Mouse (Mus musculus): ENCODE measurements around the gene Mapk8ip3. TPM values are rescaled to one million over a fixed set of nuclear protein-coding genes. Genes with fewer than 3 reads are reported as not detected.

Gene Mapk8ip3
- polyA plus RNA-seq, 1 experiment from 2014 or later, result 82.1 TPM

- no peak overlapping the region for H3K4me2 ChIP-seq (replicated peaks)
- peaks cover 44% of the 10 kb centered on the region for H3K36me3 ChIP-seq
- H3K9me3 ChIP-seq, result no peaks in the 10 kb centered on the region
- no peak overlapping the region for H3K9ac ChIP-seq
- H3K27ac ChIP-seq, result no peak overlapping the region
- ATAC-seq (ENCODE audit: low FRiP score, low read depth), result no peak
- no peak overlapping the region for H3K4me3 ChIP-seq
- WGBS, result 89% methylated on average over 19 of the region's 19 CpGs
- H3K27me3 ChIP-seq (replicated peaks), result no peaks in the 10 kb centered on the region
- peaks cover 30% of the 10 kb centered on the region for H3K4me1 ChIP-seq
These were observed 46.4 kb downstream of the Mapk8ip3 start for GRCm38 (mm10) chr17:24890151-24891092.

DNA sequence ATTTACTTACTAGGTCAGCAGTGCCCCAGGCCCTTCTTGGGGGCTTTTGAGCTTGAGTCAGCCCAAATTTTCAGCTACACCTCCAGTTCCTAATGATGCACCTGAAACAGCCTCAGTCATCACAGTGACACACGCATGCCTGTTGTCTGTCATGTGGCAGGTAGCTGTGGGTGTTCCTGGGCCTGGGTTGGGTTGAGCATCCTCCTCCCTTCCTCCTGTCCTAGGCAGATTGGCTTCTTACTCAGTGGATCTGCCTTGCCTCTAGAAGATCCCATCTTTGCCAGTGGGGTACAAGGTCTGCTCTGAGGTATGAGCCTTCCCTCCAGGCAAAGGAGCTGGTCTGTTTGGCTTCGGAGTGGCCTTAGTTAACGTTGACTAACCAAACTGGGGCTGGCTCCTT lies 47.9 kb downstream of the Mapk8ip3 start:
- peaks cover 50% of the 10 kb centered on the region for H3K36me3 ChIP-seq
- H3K4me2 ChIP-seq (replicated peaks), result no peak overlapping the region
- H3K27me3 ChIP-seq (replicated peaks), result no peaks in the 10 kb centered on the region
- peaks cover 27% of the 10 kb centered on the region for H3K4me1 ChIP-seq
- no peak overlapping the region for H3K27ac ChIP-seq
- no peak overlapping the region for H3K9ac ChIP-seq
- WGBS, result 88% methylated on average over 3 of the region's 3 CpGs
- no peak for ATAC-seq (ENCODE audit: low FRiP score, low read depth)
- H3K9me3 ChIP-seq, result no peaks in the 10 kb centered on the region
- H3K4me3 ChIP-seq, result no peak overlapping the region

DNA sequence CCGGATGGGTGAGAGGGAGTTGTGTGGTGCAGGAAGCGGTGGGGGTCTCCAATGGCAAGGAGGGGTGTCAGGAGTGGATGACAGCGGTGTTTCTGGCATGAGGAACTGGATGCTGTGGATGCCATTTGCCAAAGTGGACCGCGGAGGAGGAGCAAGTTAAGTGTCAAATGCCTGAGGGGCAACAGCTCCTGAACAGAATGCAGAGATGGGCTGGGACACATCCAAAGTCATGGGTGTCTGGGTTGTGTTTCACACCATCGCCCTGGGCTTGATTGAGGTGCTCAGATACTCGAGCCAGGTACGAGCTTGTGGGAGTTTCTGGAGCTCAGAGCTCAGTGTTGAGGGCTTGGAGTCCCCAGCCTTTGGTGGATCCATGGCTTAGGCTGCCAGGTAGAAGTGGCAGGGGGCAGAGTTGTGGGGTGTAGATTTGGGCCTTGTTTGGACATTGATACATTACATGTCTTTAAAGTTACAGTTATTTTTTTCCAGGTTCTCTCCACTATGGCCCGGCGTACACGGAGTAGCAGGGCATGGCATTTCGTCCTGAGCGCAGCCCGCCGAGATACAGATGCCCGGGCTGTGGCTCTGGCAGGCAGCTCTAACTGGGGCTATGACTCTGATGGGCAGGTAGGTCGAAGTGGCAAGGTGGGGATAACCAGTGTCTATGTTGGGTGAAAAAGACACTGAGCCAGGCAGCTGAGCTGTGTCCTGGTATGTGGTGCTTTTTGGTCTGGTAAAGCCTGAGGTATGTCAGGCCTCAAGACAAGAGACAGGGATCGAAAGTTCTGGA lies 49.3 kb downstream of the Mapk8ip3 start:
- no peak overlapping the region for H3K27ac ChIP-seq
- H3K36me3 ChIP-seq, result peaks cover 52% of the 10 kb centered on the region
- no peak for ATAC-seq (ENCODE audit: low FRiP score, low read depth)

GRCm38 (mm10) chr17:24886932-24887271 lies 49.9 kb downstream of the Mapk8ip3 start:
- Histone ChIP-seq H3K4me2 (replicated peaks) (peak overlapping the region; percentile 97), H3K36me3 (peaks cover 48% of the 10 kb centered on the region), H3K4me1 (peaks cover 22% of the 10 kb centered on the region), H3K4me3 (peak overlapping the region; percentile 89), H3K27ac (no peak overlapping the region), H3K27me3 (replicated peaks) (no peaks in the 10 kb centered on the region), H3K9ac (peak overlapping the region; percentile 86), H3K9me3 (no peaks in the 10 kb centered on the region)
- 2% methylated on average over 18 of the region's 18 CpGs for WGBS
- peak; percentile 61 for ATAC-seq (ENCODE audit: low FRiP score, low read depth)

More for the DNA sequence above, 49.3 kb downstream of the Mapk8ip3 start:
- H3K9me3 ChIP-seq, result no peaks in the 10 kb centered on the region
- 69% methylated on average over 18 of the region's 18 CpGs for WGBS
- H3K27me3 ChIP-seq (replicated peaks), result no peaks in the 10 kb centered on the region
- peak overlapping the region; percentile 97 for H3K4me2 ChIP-seq (replicated peaks)
- peak overlapping the region; percentile 86 for H3K9ac ChIP-seq
- peaks cover 22% of the 10 kb centered on the region for H3K4me1 ChIP-seq
- peak overlapping the region; percentile 89 for H3K4me3 ChIP-seq

- no peaks in the 10 kb centered on the region for H3K9me3 ChIP-seq
- H3K4me1 ChIP-seq, result peaks cover 22% of the 10 kb centered on the region
- peak within 1 kb of the TSS; percentile 89 for H3K4me3 ChIP-seq
- WGBS, result under 1% methylated on average over 69 of the region's 69 CpGs
- H3K27ac ChIP-seq, result peak within 1 kb of the TSS; percentile 64
- no peaks in the 10 kb centered on the region for H3K27me3 ChIP-seq (replicated peaks)
- peak; percentile 95 for ATAC-seq (ENCODE audit: low FRiP score, low read depth)
- H3K4me2 ChIP-seq (replicated peaks), result peak within 1 kb of the TSS; percentile 97
- H3K9ac ChIP-seq, result peak within 1 kb of the TSS; percentile 86
- H3K36me3 ChIP-seq, result peaks cover 42% of the 10 kb centered on the region
These were observed 50.4 kb downstream of the Mapk8ip3 start, which contains the start of the genes Nubp2 and Spsb3 for GRCm38 (mm10) chr17:24886134-24886931. Gene Nubp2, minus strand, starts transcription at chr17:24886349. Gene Spsb3, plus strand, starts transcription at chr17:24886643.

DNA sequence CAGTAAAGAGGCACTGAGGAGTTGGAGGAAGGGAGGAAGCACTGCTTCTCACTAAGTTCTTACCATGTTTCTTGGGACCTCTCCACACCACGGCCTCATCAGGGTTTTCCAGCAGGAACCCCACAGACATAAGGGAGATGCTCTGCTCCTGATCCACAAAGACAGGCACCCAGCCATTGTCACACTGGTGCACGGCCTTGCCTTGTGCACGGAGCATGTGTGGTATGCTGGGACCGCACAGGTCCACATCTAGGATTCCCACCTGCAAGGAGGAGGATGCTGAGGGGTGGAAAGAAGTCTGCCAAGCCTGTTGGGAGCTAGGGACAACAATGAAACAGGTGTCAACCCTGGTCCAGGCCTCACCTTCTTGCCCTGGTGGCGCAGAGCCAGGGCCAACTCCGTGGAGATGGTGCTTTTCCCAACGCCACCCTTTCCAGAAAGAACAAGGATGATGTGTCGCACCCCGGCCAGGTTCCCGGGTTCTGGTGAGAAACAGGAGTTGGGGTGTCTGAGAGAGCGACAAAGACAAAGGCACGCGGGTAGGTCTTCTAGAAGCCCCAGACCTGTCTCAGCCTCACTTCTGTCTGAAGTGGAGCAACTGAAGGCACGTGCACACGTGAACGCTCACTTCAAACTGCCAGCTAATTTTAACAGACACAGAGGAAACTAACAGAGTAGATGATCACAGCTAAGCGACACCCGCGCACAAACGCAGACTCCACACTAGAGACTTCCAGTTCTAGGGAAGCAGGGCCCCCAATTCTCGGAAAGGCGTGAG lies 51.2 kb downstream of the Mapk8ip3 start:
- peak overlapping the region; percentile 62 for H3K4me3 ChIP-seq
- no peaks in the 10 kb centered on the region for H3K9me3 ChIP-seq
- H3K4me2 ChIP-seq (replicated peaks), result peak overlapping the region; percentile 91
- peaks cover 34% of the 10 kb centered on the region for H3K36me3 ChIP-seq
- H3K27me3 ChIP-seq (replicated peaks), result no peaks in the 10 kb centered on the region
- 28% methylated on average over 22 of the region's 22 CpGs for WGBS
- no peak for ATAC-seq (ENCODE audit: low FRiP score, low read depth)
- peak overlapping the region; percentile 51 for H3K9ac ChIP-seq
- peaks cover 22% of the 10 kb centered on the region for H3K4me1 ChIP-seq
- H3K27ac ChIP-seq, result no peak overlapping the region

DNA sequence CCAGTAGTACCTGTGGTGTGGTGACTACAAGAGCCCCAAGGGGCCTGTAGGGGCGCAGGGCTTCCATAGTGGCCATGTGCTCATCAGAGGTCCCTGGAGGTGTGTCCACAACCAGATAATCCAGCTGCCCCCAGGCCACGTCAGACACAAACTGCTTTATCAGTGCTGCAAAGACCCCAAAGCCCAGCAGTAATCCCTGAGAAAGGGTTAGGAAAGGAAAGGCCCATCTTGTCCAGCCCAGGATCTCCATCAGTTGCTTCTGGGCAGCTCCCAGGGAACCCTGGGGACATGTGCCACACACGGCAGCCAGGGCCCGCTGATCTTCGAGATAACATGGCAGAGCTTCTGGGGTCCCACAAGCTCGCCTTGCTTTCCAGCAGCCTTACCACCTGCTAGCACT lies 52.4 kb downstream of the Mapk8ip3 start:
- no peaks in the 10 kb centered on the region for H3K9me3 ChIP-seq
- no peak overlapping the region for H3K27ac ChIP-seq
- H3K4me2 ChIP-seq (replicated peaks), result no peak overlapping the region
- H3K4me1 ChIP-seq, result peaks cover 22% of the 10 kb centered on the region
- ATAC-seq (ENCODE audit: low FRiP score, low read depth), result no peak
- 92% methylated on average over 6 of the region's 6 CpGs for WGBS
- H3K36me3 ChIP-seq, result peaks cover 26% of the 10 kb centered on the region
- no peak overlapping the region for H3K9ac ChIP-seq
- H3K4me3 ChIP-seq, result no peak overlapping the region
- no peaks in the 10 kb centered on the region for H3K27me3 ChIP-seq (replicated peaks)

DNA sequence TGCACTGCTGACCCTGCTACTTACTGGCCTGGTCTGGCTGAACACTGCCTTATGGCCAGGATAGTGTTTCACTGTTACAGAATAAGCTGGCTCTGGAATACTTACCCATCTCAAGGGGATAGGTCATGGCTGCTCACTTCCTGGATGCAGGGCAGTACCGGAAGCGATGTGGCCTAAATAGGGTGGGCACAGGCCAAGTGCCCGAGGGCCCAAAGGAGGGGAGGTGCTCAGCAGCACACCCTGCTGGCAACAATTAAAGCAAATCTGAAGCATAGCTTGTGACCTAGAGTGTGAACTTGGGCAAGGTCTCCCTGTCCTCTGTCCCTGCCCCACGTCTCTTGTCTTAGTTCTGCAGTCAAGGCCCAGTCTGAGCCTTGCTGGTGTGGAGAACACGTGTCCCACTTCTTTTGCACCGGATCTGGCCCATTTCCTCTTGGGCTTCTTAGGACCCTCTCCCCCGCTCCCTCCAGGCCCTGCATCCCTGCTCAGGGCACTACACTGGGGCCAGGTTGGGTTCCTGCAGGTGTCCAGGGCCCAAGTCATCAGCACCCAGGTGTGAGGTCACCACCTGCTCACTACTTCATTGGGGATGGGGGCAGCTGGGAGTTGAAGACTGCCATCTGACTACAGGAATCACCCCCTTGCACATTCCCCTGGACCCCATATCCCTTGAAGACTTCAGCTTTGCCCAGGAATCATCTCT lies 54.9 kb downstream of the Mapk8ip3 start:
- Histone ChIP-seq H3K9me3 (no peaks in the 10 kb centered on the region), H3K4me1 (peaks cover 11% of the 10 kb centered on the region), H3K9ac (no peak overlapping the region), H3K27me3 (replicated peaks) (no peaks in the 10 kb centered on the region), H3K36me3 (peaks cover 21% of the 10 kb centered on the region), H3K4me3 (no peak overlapping the region), H3K4me2 (replicated peaks) (no peak overlapping the region), H3K27ac (no peak overlapping the region)
- 47% methylated on average over 7 of the region's 7 CpGs for WGBS
- no peak for ATAC-seq (ENCODE audit: low FRiP score, low read depth)

GRCm38 (mm10) chr17:24878531-24878930 lies 58.2 kb downstream of the Mapk8ip3 start:
- Histone ChIP-seq H3K27ac (no peak overlapping the region), H3K9me3 (no peaks in the 10 kb centered on the region), H3K4me1 (no peaks in the 10 kb centered on the region), H3K4me2 (replicated peaks) (no peak overlapping the region), H3K27me3 (replicated peaks) (no peaks in the 10 kb centered on the region), H3K4me3 (no peak overlapping the region), H3K9ac (no peak overlapping the region), H3K36me3 (peaks cover 12% of the 10 kb centered on the region)
- ATAC-seq (ENCODE audit: low FRiP score, low read depth), result no peak
- 75% methylated on average over 8 of the region's 8 CpGs for WGBS

DNA sequence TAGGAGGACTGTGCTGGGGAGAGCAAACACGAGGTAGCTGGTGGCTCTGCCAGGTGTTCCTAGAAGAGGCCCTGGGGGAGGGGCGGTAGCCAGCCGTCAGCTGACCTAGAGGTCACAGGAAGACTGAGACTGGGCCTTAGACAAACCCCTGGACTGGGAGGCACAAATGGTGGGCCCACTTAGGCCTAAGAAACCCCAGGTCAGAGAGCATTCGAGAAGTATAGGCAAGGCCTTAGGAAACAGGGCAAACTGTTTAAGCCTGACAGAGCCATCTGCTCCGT lies 58.7 kb downstream of the Mapk8ip3 start:
- no peak overlapping the region for H3K9ac ChIP-seq
- ATAC-seq (ENCODE audit: low FRiP score, low read depth), result no peak
- no peaks in the 10 kb centered on the region for H3K9me3 ChIP-seq
- H3K27ac ChIP-seq, result no peak overlapping the region
- no peak overlapping the region for H3K4me2 ChIP-seq (replicated peaks)
- no peaks in the 10 kb centered on the region for H3K4me1 ChIP-seq
- no peaks in the 10 kb centered on the region for H3K27me3 ChIP-seq (replicated peaks)
- no peak overlapping the region for H3K4me3 ChIP-seq
- WGBS, result 40% methylated on average over 5 of the region's 5 CpGs
- H3K36me3 ChIP-seq, result peaks cover 7% of the 10 kb centered on the region

All from neural tube, embryonic 12.5 days (tissue).